Mouse (Mus musculus) lung, adult 2 months (tissue): Measurements from ENCODE around the gene Olfr1085.
"Not testable (repeated sequence)": the region's sequence is repeated elsewhere in the genome, so short reads cannot be mapped to it uniquely, and the experiment has no call there.

Experiments
- CTCF ChIP-seq: fragments of 200-500 bp; IDR thresholded peaks from 2 replicates; pipeline ENCODE4 v1.5.1; 2011; ENCODE audit warnings: mild to moderate bottlenecking, low read length, control low read depth; ENCODE audit not compliant: insufficient read depth
- POLR2A ChIP-seq: fragments of 200-500 bp; IDR thresholded peaks from 2 replicates; pipeline ENCODE4 v1.6.1; 2011; ENCODE audit warnings: low read depth, mild to moderate bottlenecking, control low read depth, low read length, borderline replicate concordance; ENCODE audit errors: extremely low read depth

DNA sequence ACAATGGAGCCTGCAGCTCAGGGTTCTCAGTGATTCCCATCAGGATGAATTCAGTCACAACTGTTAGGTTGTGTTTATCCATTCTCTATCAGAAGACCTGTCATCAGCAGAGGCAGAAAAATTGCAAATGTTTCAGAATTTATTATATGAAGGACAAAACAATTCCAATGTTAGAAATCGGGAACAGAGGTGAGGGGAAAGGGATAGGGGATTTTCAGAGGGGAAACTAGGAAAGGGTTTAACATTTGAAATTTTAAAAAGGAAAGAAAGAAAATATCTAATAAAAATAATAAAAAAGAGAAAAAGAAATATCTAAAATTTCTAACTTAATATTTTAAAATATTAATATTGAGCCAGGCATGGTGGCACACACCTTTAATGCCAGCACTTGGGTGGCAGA lies 22.2 kb downstream of the Olfr1085 start, which contains the start of gene Olfr1084:
- not testable (repeated sequence) for TF ChIP-seq POLR2A, CTCF
